Mouse (Mus musculus) embryonic facial prominence, embryonic 11.5 days (tissue): ENCODE results near the gene Igsf21. TPM values are rescaled to one million over a fixed set of nuclear protein-coding genes. Genes with fewer than 3 reads are reported as not detected.

Source experiments
- ATAC-seq: fragments of 200-750 bp; cut with Nextera tagmentation; replicated peaks from 2 replicates; pipeline ENCODE4 v1.8.0; 2017; ENCODE audit warnings: low read depth; ENCODE audit not compliant: insufficient number of reproducible peaks, low FRiP score, low TSS enrichment
- DNase-seq: peaks from one replicate; pipeline ENCODE4 v3.0.0-alpha.2; 2015; ENCODE audit warnings: low spot score
- H3K27ac ChIP-seq: fragments of 300-500 bp; sonication (generic); replicated peaks from 2 replicates; pipeline ENCODE4 v1.5.1; 2014; ENCODE audit warnings: mild to moderate bottlenecking, low read depth, low read length, control low read depth
- H3K27me3 ChIP-seq: fragments of 300-500 bp; sonication (generic); 2 replicates; pipeline ENCODE4 v1.6.1; 2014; ENCODE audit warnings: mild to moderate bottlenecking, low read length, moderate library complexity, mixed read lengths; ENCODE audit not compliant: control insufficient read depth, insufficient read depth
- H3K36me3 ChIP-seq: fragments of 300-500 bp; sonication (generic); replicated peaks from 2 replicates; pipeline ENCODE4 v1.6.1; 2014; ENCODE audit warnings: low read depth, mild to moderate bottlenecking, low read length, moderate library complexity, mixed read lengths; ENCODE audit not compliant: control insufficient read depth, insufficient read depth
- H3K4me1 ChIP-seq: fragments of 300-500 bp; sonication (generic); 2 replicates; pipeline ENCODE4 v1.6.1; 2014; ENCODE audit warnings: low read length, mixed read lengths; ENCODE audit not compliant: control insufficient read depth, insufficient read depth
- H3K4me2 ChIP-seq: fragments of 300-500 bp; sonication (generic); 2 replicates; pipeline ENCODE4 v1.6.1; 2014; ENCODE audit warnings: low read depth, mild to moderate bottlenecking, control low read depth, low read length, moderate library complexity
- H3K4me3 ChIP-seq: fragments of 300-500 bp; sonication (generic); 2 replicates; pipeline ENCODE4 v1.5.1; 2014; ENCODE audit warnings: low read depth, low read length, control low read depth
- H3K9ac ChIP-seq: fragments of 300-500 bp; sonication (generic); replicated peaks from 2 replicates; pipeline ENCODE4 v1.6.1; 2014; ENCODE audit warnings: mild to moderate bottlenecking, control low read depth, low read length
- H3K9me3 ChIP-seq: fragments of 300-500 bp; sonication (generic); replicated peaks from 2 replicates; pipeline ENCODE4 v1.6.1; 2016; ENCODE audit warnings: mild to moderate bottlenecking, low read length, inconsistent platforms, mixed read lengths; ENCODE audit not compliant: control insufficient read depth
- WGBS: fragments of 180-500 bp; shearing (Covaris S2); extraction: QIAGEN DNeasy Blood & Tissue Kit; methylation state at CpG from one replicate; pipeline ENCODE4 v1.1.7; 2014; 5-methylcytosine and 5-hydroxymethylcytosine counted together
- polyA plus RNA-seq: library from polyadenylated mRNA; unstranded; fragments of >200 nt; fragmentation: Nextera tagmentation; extraction: Ambion mirVana; gene quantifications from 2 replicates; pipeline ENCODE4 v1.2.1, GENCODE M21; 2014

The Igsf21 gene
- polyA plus RNA-seq, 1 experiment from 2014 or later: 0.95 TPM

- Histone ChIP-seq H3K9ac (no peak overlapping the region), H3K36me3 (no peaks in the 10 kb centered on the region), H3K9me3 (no peaks in the 10 kb centered on the region), H3K4me2 (no peak overlapping the region), H3K4me3 (no peak overlapping the region), H3K27ac (no peak overlapping the region), H3K27me3 (no peaks in the 10 kb centered on the region), H3K4me1 (no peaks in the 10 kb centered on the region)
- WGBS: 53% methylated on average over 8 of the region's 8 CpGs
- ATAC-seq (no peak), DNase-seq (no peak)
Measured at GRCm38 (mm10) chr4:140077615-140078014, 169.0 kb downstream of the Igsf21 start.

- H3K36me3 ChIP-seq: no peaks in the 10 kb centered on the region
- no peak overlapping the region for H3K9ac ChIP-seq
- no peak overlapping the region for H3K27ac ChIP-seq
- H3K9me3 ChIP-seq: no peaks in the 10 kb centered on the region
- 75% methylated on average over 12 of the region's 12 CpGs for WGBS
- H3K4me3 ChIP-seq: no peak overlapping the region
- DNase-seq: no peak
- H3K4me2 ChIP-seq: no peak overlapping the region
- no peaks in the 10 kb centered on the region for H3K4me1 ChIP-seq
- no peak for ATAC-seq
- no peaks in the 10 kb centered on the region for H3K27me3 ChIP-seq
Measured at GRCm38 (mm10) chr4:140076852-140077563, 169.6 kb downstream of the Igsf21 start.

GRCm38 (mm10) chr4:140076428-140076827, 170.2 kb downstream of the Igsf21 start:
- Histone ChIP-seq H3K9me3 (no peaks in the 10 kb centered on the region), H3K4me2 (no peak overlapping the region), H3K4me3 (no peak overlapping the region), H3K27me3 (no peaks in the 10 kb centered on the region), H3K27ac (no peak overlapping the region), H3K4me1 (no peaks in the 10 kb centered on the region), H3K9ac (no peak overlapping the region), H3K36me3 (no peaks in the 10 kb centered on the region)
- ATAC-seq (no peak), DNase-seq (no peak)
- 73% methylated on average over 6 of the region's 6 CpGs for WGBS

GRCm38 (mm10) chr4:140071047-140071446, 175.5 kb downstream of the Igsf21 start:
- H3K4me3 ChIP-seq: no peak overlapping the region
- no peak overlapping the region for H3K4me2 ChIP-seq
- H3K27me3 ChIP-seq: 0 out of 2 replicates have a peak, but pooled peaks cover 3% of the 10 kb centered on the region
- no peak for DNase-seq
- no peak overlapping the region for H3K9ac ChIP-seq
- no peaks in the 10 kb centered on the region; the same call in 1 of the 2 replicates for H3K9me3 ChIP-seq
- WGBS: 25% methylated on average over 17 of the region's 17 CpGs
- no peak for ATAC-seq
- H3K27ac ChIP-seq: no peak overlapping the region
- H3K4me1 ChIP-seq: no peaks in the 10 kb centered on the region
- H3K36me3 ChIP-seq: no peaks in the 10 kb centered on the region

GRCm38 (mm10) chr4:140070331-140070652, 176.3 kb downstream of the Igsf21 start:
- DNase-seq (no peak), ATAC-seq (no peak)
- H3K4me2 ChIP-seq: no peak overlapping the region
- no peak overlapping the region for H3K9ac ChIP-seq
- WGBS: 32% methylated on average over 10 of the region's 10 CpGs
- no peak overlapping the region for H3K27ac ChIP-seq
- no peaks in the 10 kb centered on the region; the same call in 1 of the 2 replicates for H3K9me3 ChIP-seq
- no peaks in the 10 kb centered on the region for H3K36me3 ChIP-seq
- no peaks in the 10 kb centered on the region for H3K4me1 ChIP-seq
- 0 out of 2 replicates have a peak, but pooled peaks cover 3% of the 10 kb centered on the region for H3K27me3 ChIP-seq
- H3K4me3 ChIP-seq: no peak overlapping the region

- WGBS: 9% methylated on average over 15 of the region's 15 CpGs
- Histone ChIP-seq H3K4me2 (no peak overlapping the region), H3K27me3 (0 out of 2 replicates have a peak, but pooled peaks cover 3% of the 10 kb centered on the region), H3K4me1 (no peaks in the 10 kb centered on the region), H3K9ac (no peak overlapping the region), H3K4me3 (no peak overlapping the region), H3K27ac (no peak overlapping the region), H3K9me3 (no peaks in the 10 kb centered on the region; the same call in 1 of the 2 replicates), H3K36me3 (no peaks in the 10 kb centered on the region)
- ATAC-seq (0 out of 2 replicates have a peak, but pooled peaks have one; percentile 46), DNase-seq (peak; percentile 24)
Measured at GRCm38 (mm10) chr4:140069563-140070330, 176.8 kb downstream of the Igsf21 start.

- Histone ChIP-seq H3K36me3 (no peaks in the 10 kb centered on the region), H3K9me3 (no peaks in the 10 kb centered on the region; the same call in 1 of the 2 replicates), H3K27me3 (0 out of 2 replicates have a peak, but pooled peaks cover 3% of the 10 kb centered on the region), H3K27ac (no peak overlapping the region), H3K9ac (no peak overlapping the region), H3K4me1 (no peaks in the 10 kb centered on the region), H3K4me2 (no peak overlapping the region), H3K4me3 (no peak overlapping the region)
- 93% methylated on average over 6 of the region's 6 CpGs for WGBS
- no peak for DNase-seq
- ATAC-seq: no peak
Measured at GRCm38 (mm10) chr4:140068468-140068867, 178.1 kb downstream of the Igsf21 start.

GRCm38 (mm10) chr4:140066011-140066410, 180.6 kb downstream of the Igsf21 start:
- Histone ChIP-seq H3K4me3 (no peak overlapping the region), H3K9ac (no peak overlapping the region), H3K4me2 (no peak overlapping the region), H3K27ac (no peak overlapping the region), H3K4me1 (no peaks in the 10 kb centered on the region), H3K9me3 (no peaks in the 10 kb centered on the region; the same call in 1 of the 2 replicates), H3K36me3 (no peaks in the 10 kb centered on the region), H3K27me3 (0 out of 2 replicates have a peak, but pooled peaks cover 3% of the 10 kb centered on the region)
- 90% methylated on average over 12 of the region's 12 CpGs for WGBS
- ATAC-seq (no peak), DNase-seq (no peak)
